Mouse (Mus musculus): ENCODE results near the gene Rgs7. TPM values are rescaled to one million over a fixed set of nuclear protein-coding genes. Genes with fewer than 3 reads are reported as not detected.

The Rgs7 gene
- total and polyA plus RNA-seq, 3 experiments = not detected

DNA sequence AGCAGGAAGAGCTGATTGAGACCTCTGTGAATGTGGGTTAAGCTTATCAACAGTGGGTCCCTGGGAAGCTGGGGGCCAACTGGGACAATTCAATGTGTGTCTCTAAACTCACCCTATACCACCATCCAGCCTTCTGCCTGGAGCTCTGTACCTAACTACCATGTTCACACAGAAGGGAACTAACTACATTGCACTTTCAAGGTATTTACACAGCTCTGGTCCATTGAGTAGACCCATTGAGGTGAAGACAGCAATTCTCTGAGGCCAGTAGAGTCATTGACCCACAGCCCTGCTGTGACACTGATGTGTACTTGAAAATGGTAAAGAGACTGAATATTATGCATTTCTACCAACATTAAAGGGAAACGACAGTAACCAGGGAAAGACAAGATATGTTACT lies 313.6 kb downstream of the Rgs7 start:
- no peak overlapping the region for H3K9ac ChIP-seq (ENCODE audit: control insufficient read depth, low read depth, low read length, poor library complexity, severe bottlenecking)
- no peak overlapping the region for H3K4me3 ChIP-seq (ENCODE audit: control insufficient read depth in 1 of 2, insufficient read depth in 1 of 2, low read depth in 2 of 2, low read length in 2 of 2)
- no peaks in the 10 kb centered on the region for H3K36me3 ChIP-seq (ENCODE audit: control insufficient read depth in 1 of 2, insufficient read depth in 2 of 2, low read length in 2 of 2)
- no peaks in the 10 kb centered on the region for H3K4me1 ChIP-seq (ENCODE audit: control insufficient read depth in 1 of 2, insufficient read depth in 2 of 2, low read length in 2 of 2)
- H3K9me3 ChIP-seq (replicated peaks; ENCODE audit: insufficient read depth, low read length) = no peaks in the 10 kb centered on the region
- H3K27ac ChIP-seq (ENCODE audit: control insufficient read depth, low read depth, low read length) = no peak overlapping the region
- no peaks in the 10 kb centered on the region for H3K79me2 ChIP-seq (ENCODE audit: control insufficient read depth, insufficient read depth, low read length, poor library complexity)
- H3K27me3 ChIP-seq (ENCODE audit: control insufficient read depth in 1 of 2, insufficient read depth in 2 of 2, low read length in 2 of 2) = no peaks in the 10 kb centered on the region
- TF ChIP-seq TAL1 (IDR thresholded peaks at IDR 0.05; ENCODE audit: low read length) (no peak), ZMIZ1 (IDR thresholded peaks at IDR 0.05; ENCODE audit: low read depth, low read length) (no peak), SIN3A (IDR thresholded peaks at IDR 0.05; ENCODE audit: low read length) (no peak), ZKSCAN1 (IDR thresholded peaks at IDR 0.05; ENCODE audit: low read depth, low read length) (no peak), MYB (IDR thresholded peaks at IDR 0.05; ENCODE audit: low read depth, low read length) (no peak), CHD2 (IDR thresholded peaks at IDR 0.05; ENCODE audit: low read length) (no peak)
- no peak for DNase-seq (ENCODE audit: low read depth, low spot score)

DNA sequence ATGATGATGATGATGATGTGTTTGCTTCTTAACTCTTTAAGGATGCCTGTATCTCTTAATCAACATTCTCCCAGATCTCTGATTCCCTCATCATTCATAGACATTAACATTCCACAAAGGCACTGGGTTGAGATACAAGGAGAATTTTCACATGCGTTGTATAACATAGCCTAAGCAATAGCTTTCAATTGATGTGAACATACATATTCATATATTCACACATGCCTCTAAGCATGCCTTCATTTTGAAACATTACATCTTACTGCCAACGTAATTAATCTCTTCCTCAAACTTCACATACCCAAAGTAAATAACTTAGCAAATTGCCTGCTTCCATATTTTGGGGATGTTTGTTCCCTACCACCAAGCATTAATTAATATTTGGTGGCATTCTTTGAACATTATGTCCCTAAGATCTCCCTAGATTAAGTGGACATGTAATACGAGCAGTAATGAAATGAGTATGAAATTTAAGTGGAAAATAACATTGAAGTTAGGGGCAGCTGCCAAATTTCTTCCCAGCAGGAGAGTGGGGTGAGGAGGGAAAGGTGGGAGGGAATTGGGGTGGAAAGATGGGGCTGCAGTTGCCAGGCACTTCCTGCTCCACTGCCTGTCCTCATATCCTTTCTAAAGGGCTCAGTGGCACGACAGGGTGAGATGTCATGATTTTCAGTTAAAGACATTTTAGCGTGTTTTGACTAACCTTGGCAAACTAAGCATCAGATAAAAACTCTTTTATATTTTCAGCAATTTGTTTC lies 317.2 kb downstream of the Rgs7 start:
- Histone ChIP-seq H3K9ac (ENCODE audit: control insufficient read depth, low read depth, low read length, poor library complexity, severe bottlenecking) (no peak overlapping the region), H3K4me1 (ENCODE audit: control insufficient read depth in 1 of 2, insufficient read depth in 2 of 2, low read length in 2 of 2) (no peaks in the 10 kb centered on the region), H3K4me3 (ENCODE audit: control insufficient read depth in 1 of 2, insufficient read depth in 1 of 2, low read depth in 2 of 2, low read length in 2 of 2) (no peak overlapping the region), H3K9me3 (replicated peaks; ENCODE audit: insufficient read depth, low read length) (no peaks in the 10 kb centered on the region), H3K79me2 (ENCODE audit: control insufficient read depth, insufficient read depth, low read length, poor library complexity) (no peaks in the 10 kb centered on the region), H3K27ac (ENCODE audit: control insufficient read depth, low read depth, low read length) (no peak overlapping the region), H3K27me3 (ENCODE audit: control insufficient read depth in 1 of 2, insufficient read depth in 2 of 2, low read length in 2 of 2) (no peaks in the 10 kb centered on the region), H3K36me3 (ENCODE audit: control insufficient read depth in 1 of 2, insufficient read depth in 2 of 2, low read length in 2 of 2) (no peaks in the 10 kb centered on the region)
- DNase-seq (ENCODE audit: low read depth, low spot score) = no peak
- TF ChIP-seq POLR2AphosphoS5 (IDR thresholded peaks at IDR 0.05; ENCODE audit: borderline replicate concordance, low read depth, low read length) (no peak), ETS1 (IDR thresholded peaks at IDR 0.05; ENCODE audit: low read depth, low read length) (no peak), TAL1 (IDR thresholded peaks at IDR 0.05; ENCODE audit: low read length) (no peak), TCF12 (IDR thresholded peaks at IDR 0.05; ENCODE audit: low read depth, low read length) (no peak), TBP (IDR thresholded peaks at IDR 0.05; ENCODE audit: low read depth, low read length) (no peak), ELF1 (IDR thresholded peaks at IDR 0.05; ENCODE audit: low read depth, low read length) (no peak), MEF2A (IDR thresholded peaks at IDR 0.05; ENCODE audit: extremely low read depth, insufficient replicate concordance, low read depth, low read length, poor library complexity, severe bottlenecking) (no peak), E2F4 (IDR thresholded peaks at IDR 0.05; ENCODE audit: borderline replicate concordance, low read depth, low read length) (no peak), ZNF384 (IDR thresholded peaks at IDR 0.05; ENCODE audit: low read depth, low read length) (no peak), RAD21 (IDR thresholded peaks at IDR 0.05; ENCODE audit: low read depth, low read length) (no peak)

All from MEL (cell line).